Mouse (Mus musculus) adipocyte (in vitro differentiated cells): ENCODE results near the gene Gsdma.
"Not testable (repeated sequence)": the region's sequence is repeated elsewhere in the genome, so short reads cannot be mapped to it uniquely, and the experiment has no call there.

Source experiments
- DNase-seq: peaks from one replicate; pipeline ENCODE4 v3.0.0-alpha.2; 2016; ENCODE audit warnings: low spot score

Gsdma gene

DNA sequence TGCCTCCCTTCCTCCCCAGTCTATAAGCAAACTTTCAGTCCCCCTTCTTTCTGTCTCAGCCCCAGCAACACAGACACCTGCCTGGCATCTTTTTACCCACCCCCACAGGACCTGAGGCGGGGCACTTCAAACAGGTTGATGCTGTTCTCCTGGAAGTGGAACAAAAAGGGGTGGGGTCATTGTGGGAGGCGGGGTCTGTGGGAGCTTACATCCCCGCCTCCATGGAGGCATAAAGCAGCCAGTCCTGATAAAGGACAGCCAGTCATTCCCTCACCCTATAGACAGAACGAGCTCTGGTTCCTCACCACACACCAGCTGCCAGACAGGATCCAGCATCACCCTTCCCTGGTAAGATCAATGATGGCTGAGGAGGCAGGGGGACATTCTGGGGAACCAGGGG is at the start of gene Gsdma:
Gene Gsdma, plus strand, starts transcription at position 261 of the 400 bp plus-strand sequence.
- DNase-seq: no peak

DNA sequence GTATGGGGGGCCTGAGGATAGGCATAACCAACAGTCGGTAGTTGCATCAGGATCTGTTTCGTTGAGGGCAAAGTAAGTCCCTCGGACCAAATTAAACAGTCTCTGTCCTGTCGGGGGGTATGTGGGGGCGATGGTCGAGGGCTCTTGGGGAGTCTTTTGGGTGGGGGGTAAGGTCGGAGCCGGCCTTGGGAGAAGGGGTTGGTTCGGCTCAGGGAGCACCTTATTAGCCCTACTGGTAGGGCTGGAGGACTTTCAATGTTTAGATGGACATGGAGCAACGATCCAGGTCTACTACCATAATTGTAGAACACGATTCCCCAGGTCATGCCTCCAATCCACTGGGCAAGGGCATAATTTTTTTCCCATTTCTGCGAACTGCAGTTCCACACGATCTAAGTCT is 43.4 kb upstream of the Gsdma start:
- no peak for DNase-seq

DNA sequence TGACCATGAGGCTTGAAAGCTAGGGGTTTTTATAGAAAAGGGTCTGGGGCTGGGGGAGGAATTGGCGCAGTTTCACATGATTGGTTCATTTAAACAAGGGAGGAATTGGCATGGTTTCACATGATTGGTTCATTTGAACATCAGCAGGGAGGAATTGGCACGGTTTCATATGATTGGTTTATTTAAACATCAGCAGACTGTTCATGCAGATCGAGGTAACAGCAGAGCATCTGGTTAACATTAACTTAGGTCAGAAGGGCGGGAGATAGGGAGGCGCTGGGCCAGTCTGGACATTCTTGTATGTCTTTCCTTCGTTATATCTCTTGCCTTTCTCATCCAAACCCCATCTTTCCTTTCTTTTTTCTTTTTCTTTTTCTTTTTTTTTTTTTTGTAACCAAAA is 40.2 kb upstream of the Gsdma start:
- not testable (repeated sequence) for DNase-seq

DNA sequence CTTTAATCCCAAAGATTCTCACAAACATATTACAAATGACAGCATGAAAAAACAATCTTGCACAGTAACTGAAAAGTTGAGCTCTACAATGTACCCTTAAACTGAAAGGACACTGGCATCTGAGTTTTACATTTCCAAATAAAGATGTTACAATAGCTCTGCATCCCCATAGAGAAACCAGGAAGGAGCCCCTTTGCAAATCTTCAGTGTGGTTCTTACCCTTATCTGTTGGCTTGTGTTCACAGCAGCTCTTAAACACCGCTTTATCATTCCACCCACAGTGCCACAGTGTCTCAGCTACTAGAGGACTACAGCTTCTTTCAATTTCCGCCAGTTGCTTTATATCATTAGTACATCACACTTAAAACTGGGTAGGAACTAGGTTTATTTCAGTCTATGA is 39.8 kb upstream of the Gsdma start:
- not testable (repeated sequence) for DNase-seq

DNA sequence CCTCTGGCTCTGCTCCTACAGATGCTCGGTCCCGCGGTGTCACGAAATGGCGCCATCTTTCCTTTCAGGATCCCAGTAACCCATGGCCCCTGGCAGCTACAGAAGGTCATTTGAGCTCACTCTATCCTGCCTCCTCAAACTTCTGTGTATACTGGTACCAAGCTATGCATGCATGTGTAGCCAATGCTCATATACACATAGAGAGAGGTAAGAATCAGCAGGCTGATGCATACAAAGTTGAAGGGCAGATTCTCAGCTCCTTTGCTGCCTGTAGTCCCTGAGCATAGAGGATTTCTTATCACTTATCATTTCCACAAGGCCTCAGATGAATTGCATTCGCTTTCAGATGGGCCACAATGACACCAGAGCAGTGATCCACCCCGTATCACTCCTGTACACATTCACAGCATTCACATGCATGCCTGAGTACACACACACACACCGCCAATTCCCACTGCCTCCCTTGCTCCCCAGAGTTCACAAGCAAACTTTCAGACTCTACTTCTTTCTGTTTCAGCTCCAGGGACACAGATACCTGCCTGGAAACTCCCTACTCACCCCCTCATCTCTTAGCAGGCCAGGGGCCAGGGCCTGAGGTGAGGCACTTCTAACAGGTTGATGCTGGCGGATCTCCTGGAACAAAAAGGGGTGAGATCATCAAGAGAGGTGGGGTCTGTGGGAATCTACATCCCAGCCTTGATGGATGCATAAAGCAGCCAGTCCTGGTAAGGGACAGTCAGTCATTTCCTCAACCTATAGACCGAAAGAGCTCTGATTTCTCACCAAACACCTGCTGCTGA is 38.3 kb upstream of the Gsdma start, which contains the start of the genes Gm12355 and Gsdma3:
Gene Gm12355, minus strand, starts transcription at position 51 of the 800 bp plus-strand sequence.
Gene Gsdma3, plus strand, starts transcription at position 750 of the 800 bp plus-strand sequence.
- DNase-seq: no peak

DNA sequence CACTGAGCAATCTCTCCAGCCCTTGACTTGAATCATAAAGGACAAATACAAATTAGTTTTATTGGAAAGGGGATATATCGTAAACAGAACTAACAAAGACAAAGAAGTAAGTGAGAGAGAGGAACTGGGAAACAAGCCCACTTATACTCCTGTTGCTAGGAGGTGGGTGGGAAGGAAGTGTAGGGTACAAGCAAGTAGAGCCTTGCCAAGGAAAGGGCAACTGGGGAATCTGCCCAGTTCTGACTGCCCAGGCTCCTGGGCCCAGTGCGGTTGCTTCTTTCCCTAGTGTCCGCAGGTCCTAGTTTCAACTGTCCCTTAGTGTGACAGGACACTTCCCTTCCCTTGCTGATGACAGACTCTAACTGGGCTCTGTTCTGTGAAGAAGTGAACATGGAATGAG is 35.4 kb upstream of the Gsdma start:
- DNase-seq: no peak

DNA sequence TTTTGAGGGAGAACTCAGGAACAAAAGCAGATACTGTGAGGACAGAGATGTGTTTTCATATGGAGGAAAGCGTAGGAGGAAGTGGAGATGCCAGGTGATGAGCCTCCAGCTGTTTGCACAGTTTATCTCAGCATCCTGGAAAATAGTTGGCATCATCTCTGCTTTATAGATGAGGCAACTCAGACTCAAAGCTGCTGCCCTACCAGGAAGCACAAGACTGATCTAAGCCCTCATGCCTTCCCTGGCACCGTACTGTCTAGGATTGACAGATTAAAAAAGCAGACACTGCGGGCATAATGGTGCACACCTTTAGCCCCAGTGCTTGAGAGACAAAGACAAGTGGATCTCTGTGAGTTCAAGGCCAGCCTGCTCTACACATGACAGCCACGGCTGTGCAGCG is 33.5 kb upstream of the Gsdma start:
- DNase-seq: no peak

DNA sequence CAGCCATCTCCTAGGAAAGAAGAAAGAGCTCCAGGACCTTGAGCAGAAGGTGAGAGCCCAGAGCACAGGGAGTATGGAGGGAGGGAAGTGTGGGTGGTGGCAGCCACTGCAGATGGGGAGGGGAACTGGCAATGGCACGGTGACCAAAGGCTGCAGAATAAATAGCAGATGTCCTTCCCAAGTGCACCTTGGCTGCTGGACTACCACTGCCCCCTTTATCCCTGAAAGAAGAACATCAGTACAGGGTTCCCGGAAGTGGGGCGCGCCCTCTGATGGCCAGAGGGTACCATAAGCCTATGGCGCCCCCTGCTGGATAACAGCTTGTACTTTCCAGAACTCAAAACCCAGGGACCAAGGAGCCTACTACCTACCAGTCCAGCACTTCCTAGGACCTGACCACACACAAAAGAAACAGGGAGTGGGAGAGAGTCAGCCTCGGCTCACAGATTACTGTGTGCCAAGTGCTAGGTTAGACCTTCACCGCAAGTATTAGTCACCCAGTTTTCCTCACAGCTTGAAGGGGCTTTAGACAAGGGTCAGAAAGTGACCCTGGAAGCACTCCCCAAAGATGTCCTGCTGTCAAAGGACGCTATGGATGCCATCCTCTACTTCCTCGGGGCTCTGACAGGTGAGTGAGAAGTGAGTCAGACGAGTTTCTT is 28.7 kb upstream of the Gsdma start:
- not testable (repeated sequence) for DNase-seq

DNA sequence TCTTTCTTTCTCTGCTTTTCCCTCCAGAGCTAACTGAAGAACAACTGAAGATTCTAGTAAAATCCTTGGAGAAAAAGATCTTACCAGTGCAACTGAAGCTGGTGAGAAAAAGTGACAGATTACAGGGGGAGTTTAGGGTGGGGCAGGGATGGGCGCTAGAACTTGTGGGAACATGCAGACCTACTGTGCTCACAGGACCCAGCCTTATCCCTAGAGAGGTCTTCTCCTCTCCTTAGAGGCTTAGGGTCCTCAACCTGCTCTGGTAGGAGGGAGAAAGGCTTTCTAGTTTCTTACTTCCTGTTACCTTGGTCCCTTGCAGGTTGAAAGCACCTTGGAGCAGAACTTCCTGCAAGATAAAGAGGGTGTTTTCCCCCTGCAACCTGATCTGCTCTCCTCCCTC is 26.6 kb upstream of the Gsdma start:
- DNase-seq: no peak

DNA sequence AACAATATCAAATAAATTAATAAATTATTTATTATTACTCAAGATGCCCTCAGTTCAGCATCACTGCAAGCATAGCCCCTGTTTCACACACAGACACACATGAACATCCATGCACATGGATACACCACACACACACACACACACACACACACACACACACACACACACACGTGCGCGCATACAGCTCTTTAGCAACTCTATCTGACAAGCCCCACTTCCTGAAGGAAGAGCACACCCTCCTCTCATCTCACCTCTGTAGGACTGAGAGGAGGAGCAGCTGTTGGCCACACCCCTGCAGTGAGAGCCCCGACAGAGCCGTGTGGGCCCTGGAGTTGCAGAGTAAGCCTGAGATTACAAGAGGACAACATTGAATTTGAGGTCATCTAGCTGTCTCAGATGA is 24.1 kb upstream of the Gsdma start:
- DNase-seq: no peak

DNA sequence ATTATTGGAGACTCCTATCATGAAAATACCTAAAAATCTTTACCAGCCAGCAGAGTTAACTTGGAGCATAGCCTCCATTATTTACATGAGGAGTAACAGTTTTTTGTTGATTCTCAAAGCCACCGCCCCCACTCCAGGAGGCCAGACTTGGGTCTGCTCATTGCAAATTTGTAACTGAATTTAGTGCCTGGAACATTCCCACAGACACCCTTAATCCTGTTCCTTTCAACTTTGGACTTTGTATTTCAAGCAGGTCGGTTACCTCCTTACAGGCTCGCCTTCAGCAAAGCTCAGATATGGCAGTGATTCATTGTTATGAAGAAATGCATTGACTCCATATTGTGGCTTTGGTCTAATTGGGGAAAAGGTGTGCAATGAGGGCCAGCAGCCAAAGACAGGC is 19.4 kb upstream of the Gsdma start:
- DNase-seq: no peak

DNA sequence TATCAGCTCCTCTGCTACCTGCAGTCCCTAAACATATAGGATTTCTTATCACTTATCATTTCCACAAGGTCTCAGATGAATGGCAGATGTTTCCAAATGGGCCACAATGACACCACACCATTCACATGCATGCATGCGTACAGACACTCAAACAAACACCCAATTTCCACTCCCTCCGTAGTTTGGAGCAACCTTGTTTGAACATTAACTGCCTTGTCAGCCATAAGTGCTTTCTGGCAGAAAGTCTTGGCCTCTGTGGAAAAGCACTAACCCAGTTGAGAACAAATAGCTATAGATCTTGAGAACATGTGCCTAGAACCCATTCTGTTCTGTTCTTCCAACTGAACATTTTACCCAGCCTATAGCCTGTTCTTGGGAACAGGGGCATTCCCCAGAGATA is 18.2 kb upstream of the Gsdma start:
- DNase-seq: no peak

DNA sequence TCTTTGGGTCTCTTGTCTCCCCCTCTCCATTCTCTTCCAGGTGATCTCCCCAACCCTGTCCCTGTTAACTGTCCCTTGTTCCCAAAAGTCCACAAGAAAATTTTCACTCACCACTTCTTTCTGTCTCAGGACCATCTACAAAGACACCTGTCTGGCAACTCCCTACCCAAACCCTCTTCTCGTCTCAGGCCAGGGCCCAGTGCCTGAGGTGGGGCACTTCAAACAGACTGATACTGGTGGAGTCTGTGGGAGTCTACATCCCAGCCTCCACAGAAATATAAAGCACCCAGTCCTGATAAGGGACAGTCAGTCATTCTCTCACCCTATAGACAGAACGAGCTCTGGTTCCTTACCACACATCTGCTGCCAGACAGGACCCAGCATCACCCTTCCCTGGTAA is 17.7 kb upstream of the Gsdma start, which contains the start of gene Gsdma2:
Gene Gsdma2, plus strand, starts transcription at position 301 of the 400 bp plus-strand sequence.
- DNase-seq: no peak

DNA sequence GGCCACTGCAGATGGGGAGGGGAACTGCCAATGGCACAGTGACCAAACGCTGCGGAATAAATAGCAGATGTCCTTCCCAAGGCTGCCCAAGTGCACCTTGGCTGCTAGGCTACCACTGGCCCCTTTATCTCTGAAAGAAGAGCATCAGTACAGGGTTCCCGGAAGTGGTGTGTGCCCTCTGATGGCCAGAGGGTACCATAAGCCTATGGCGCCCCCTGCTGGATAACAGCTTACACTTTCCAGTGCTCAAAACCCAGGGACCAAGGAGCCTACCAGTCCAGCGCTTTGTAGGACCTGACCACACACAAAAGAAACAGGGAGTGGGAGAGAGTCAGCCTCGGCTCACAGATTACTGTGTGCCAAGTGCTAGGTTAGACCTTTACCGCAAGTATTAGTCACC is 9.1 kb upstream of the Gsdma start:
- peak; percentile 46 for DNase-seq

DNA sequence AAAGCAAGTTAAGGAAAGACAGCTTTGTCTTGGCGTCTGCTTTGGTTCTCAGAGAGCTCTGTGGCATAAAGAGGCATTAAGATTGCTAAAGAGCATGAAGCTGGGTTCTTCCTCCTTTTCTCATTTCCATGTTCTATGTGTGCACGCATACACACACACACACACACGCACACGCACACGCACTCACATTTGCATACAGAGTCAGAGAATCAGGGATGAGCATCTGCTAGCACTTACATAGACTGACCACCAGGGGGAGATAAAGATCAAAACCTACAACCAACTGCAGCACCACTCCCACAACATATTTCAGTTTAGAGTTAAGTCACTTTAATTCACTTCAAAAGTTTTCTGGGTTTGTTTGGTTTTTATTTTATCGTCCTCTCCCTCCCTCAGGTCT is 3.6 kb upstream of the Gsdma start:
- DNase-seq: peak; percentile 70

DNA sequence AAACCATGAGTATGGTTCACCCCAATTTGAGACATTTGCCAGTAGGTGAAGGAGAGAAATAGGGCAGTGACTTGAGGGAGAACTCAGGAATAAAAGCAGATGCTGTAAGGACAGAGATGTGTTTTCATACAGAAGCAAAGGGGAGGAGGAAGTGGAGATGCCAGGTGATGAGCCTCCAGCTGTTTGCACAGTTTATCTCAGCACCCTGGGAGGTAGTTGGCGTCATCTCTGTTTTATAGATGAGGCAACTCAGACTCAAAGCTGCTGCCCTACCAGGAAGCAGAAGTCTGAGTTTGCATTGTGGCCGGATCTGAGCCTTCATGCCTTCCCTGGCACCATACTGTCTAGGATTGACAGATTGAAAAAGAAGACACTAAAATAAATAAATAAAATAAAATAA is 4.8 kb downstream of the Gsdma start:
- DNase-seq: no peak

DNA sequence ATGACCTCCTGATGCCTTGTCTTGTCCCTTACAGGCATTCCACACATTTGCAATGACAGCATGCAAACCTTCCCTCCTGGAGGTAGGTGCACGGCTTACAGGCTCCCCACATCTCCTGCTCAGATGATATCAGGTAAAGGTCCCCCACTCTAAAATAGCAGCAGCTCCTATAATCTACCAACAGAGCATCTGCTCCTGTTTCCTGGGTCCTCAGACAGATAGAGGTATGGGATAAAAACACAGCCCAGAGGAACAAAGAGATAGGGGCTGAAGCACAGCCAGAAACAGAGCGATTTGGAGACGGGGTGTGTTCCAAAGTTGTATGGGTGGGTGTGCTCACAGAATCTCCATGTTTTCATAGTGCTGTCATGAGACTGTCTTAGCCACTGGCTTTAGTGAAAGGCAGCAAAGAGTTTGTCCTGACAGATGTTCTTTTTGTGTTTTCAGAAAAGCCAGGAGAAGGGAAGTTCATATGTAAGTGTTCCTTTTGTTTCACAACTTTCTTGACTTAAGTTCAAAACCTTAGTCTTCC is 7.2 kb downstream of the Gsdma start:
- DNase-seq: no peak

DNA sequence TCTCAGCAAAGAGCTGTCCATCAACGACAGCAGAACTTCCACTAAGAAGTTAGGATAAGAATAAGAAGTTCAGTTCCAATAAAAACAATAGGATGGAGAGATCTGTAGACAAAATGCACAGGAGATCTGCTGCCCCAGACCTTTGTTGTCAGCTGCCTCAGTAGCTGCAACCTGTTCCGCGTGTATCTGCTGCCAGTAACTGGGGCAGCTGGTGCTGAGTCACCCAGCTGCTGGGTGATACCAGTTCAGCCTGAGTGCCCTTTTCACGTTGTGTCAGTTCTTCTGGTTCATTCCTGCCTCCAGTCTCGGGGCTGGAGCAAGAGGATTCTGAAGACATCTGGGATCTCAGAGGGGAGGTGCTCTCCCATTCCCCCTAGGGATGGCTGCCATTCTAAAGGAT is 7.7 kb downstream of the Gsdma start:
- peak; percentile 29 for DNase-seq

DNA sequence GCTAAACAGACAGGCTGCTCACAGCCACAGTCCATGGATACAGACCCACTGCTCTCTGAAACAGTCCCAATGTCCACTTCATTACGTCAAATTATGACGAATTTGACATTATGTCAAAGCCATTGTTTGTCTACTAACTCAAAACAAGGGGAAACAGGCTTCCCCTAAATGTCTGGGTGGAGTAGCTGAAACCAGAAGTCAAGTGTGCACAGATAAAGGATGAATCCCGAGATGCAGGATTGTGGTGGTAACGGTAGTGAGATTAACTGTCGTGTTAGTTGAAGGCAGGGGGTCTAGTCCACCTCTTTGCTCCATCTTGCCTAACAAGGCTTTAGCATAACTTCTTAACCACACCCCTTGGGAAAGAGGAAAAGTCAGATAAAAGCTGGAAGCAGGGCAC is 8.3 kb downstream of the Gsdma start:
- no peak for DNase-seq

DNA sequence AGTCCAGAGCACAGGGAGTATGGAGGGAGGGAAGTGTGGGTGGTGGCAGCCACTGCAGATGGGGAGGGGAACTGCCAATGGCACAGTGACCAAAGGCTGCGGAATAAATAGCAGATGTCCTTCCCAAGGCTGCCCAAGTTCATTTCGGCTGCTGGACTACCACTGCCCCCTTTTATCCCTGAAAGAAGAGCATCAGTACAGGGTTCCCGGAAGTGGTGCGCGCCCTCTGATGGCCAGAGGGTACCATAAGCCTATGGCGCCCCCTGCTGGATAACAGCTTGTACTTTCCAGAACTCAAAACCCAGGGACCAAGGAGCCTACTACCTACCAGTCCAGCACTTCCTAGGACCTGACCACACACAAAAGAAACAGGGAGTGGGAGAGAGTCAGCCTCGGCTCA is 9.0 kb downstream of the Gsdma start:
- peak; percentile 45 for DNase-seq

DNA sequence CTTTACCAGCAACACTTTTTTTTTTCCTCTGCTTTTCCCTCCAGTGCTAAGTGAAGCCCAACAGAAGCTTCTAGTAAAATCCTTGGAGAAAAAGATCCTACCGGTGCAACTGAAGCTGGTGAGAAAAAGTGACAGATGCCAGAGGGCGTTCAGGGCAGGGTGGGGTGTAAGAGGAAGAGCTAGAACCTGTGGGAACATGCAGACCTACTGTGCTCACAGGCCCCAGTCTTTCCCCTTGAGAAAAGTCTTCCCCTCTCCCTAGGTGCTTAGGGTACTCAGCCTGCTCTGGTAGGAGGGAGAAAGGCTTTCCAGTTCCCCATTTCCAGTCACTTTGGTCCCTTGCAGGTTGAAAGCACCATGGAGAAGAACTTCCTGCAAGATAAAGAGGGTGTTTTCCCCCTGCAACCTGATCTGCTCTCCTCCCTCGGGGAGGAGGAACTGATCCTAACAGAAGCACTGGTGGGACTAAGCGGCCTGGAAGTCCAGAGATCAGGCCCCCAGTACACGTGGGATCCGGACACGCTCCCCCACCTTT is 11.7 kb downstream of the Gsdma start:
- DNase-seq: no peak

DNA sequence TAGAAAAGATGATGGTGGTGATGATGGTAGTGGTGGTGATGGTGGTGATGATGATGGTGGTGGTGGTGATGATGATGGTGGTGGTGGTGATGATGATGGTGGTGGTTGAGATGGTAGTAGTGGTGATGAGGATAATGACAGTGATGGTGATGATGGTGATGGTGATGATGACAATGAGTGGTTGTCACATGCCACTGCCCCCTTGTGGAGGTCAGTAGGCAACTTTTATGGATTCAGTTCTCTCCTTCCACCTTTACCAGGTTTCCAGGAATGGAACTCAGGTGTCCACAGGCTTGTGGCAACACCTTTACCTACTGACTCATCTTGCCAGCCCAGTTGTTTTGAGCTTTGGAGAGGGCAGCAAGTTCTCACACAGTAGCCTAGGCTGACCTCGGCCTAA is 15.9 kb downstream of the Gsdma start:
- no peak for DNase-seq

DNA sequence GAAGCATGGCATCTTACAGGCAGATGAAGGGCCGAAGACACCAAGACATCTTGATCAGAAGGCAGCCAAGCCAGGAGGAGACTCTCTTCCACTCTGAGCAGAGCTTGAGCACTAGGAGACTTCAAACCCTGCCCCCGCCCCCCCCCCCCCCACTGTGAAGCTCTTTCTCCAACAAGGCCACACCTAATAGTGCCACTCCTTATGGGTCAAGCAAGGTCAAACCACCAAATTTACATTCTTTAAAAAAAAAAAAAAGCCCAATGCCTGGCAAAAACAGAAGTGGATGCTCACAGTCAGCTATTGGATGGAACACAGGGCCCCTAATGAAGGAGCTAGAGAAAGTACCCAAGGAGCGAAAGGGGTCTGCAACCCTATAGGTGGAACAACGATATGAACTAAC is 16.4 kb downstream of the Gsdma start:
- not testable (repeated sequence) for DNase-seq
